Mouse (Mus musculus): ENCODE results near the gene Amacr.
"Not testable (repeated sequence)": the region's sequence is repeated elsewhere in the genome, so short reads cannot be mapped to it uniquely, and the experiment has no call there.

Gene Amacr

DNA sequence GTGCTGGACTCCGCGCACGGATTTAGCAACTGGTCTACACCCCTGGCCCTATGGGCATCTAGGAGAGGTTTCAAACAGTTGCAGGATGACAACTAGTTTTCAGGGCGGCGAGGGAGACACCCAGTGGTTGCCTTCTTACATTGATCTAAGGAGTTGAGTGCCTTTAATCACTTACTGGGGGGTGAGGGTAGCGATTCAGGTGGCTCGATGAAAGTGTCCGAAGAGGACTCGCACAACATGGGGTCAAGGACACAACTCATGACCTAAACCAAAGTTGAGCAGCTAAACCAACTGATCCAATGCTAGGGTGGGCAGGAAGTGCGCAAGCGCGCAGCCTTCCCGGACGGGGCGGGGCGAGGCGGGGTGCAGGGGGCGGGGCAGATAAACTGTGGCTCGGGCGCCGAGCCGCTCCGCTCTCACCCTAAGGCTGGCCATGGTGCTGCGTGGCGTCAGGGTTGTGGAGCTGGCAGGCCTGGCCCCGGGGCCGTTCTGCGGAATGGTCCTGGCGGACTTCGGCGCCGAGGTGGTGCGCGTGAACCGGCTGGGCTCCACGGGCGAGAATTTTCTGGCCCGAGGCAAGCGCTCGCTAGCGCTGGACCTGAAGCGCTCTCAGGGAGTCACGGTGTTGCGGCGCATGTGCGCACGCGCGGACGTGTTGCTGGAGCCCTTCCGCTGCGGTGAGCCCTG is at the start of gene Amacr:
Amacr (plus strand) TSS at position 380 of the 687 bp plus-strand sequence.
- peak; percentile 93 for DNase-seq

DNA sequence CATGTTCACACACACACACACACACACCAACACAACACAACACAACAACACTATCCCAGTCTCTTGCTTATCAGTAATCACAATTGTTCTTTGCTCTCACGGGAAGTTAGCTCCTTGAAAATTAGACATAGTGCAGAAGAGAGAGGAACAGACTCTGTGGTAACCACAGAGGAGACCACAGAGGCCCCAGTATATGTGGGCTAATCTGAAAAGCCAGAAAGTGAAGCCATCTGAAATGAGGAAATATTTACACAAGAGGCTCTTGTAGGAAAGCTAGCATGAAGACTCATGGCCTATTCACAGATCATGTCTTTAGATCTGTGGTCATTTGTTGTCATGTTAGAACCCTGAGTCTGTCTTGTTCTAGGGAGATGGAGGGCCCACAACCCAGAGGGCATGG is 47.6 kb upstream of the Amacr start:
- no peak for DNase-seq

DNA sequence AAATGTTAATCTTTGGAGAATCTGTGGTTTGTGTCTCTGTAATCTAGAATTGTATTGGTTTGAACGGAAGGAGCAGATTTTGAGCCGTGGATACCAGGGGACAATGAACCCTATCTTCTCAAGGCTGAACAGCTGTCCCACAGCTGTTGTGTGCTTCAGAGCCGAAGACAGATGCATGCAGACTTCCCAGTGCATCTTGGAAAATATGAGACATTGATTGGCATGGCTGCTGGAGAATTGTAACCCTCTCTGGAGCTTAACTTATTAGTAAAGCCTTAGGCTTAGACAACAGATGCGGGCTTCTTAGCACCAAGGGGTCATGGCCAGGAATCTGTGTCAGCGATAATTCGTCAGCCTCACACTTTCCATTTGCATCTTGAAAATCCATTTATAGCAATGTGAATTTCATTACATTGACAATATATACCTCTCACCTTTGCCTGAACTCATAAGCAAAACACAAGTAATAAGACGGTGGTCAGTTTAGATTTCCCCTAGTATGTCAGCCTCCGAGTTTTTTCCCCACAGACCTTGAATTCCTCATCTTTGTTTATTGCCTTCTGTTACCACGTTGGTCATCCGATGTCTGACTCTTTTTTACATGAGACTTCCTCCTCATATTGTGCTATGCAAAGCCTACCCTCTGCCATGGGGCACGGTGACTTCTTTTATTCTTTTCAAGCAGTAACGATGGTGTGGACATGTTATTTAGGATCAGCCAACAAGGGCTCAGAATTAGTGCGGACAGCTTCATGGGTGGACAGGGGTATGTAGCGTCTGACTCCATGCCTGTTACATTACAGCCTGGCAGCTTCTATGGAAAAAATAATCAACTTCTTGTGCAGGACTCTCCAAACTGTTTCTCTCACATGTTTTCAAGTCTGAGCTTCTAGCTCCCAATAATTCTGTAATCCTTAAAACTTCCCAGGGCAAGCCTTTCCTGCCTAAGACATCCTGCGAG is 41.1 kb upstream of the Amacr start:
- no peak for DNase-seq

DNA sequence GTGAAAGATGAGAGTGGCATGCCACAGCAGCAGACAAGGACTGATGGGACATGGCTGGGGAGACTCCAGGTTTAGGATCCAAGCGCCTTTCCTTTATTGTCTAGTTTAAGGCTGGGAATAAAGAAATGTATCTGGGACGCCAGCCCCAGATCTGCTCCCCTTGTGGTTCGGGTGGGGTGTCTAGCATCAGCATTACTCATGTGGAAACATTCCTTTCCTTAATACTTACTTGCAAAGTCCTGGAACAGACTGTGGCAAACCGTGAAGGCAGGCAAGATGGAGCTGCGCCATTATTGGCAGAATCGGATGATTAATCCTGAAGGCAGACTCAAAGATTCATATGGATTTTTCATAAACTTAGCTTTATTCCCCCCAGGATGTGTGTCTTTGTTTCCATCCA is 39.7 kb upstream of the Amacr start:
- DNase-seq = no peak

DNA sequence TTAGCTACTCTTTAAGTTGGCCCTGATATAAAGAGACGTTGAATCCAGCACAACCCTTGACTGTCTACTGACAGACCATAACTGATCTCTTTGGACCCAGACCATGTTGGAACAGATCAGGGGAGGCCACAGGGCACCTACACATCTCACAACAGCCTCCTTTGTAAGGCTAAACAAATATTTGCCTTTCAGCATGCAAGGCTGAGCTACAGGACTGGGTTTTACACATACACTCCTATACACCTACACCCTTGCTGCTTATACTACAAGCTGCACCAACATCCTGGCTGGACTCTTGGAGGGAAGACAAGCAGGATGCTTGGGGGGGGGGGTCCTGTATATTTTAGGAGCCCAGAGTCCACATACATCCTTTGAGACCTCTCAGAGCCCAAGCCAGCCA is 33.7 kb upstream of the Amacr start:
- DNase-seq = no peak

DNA sequence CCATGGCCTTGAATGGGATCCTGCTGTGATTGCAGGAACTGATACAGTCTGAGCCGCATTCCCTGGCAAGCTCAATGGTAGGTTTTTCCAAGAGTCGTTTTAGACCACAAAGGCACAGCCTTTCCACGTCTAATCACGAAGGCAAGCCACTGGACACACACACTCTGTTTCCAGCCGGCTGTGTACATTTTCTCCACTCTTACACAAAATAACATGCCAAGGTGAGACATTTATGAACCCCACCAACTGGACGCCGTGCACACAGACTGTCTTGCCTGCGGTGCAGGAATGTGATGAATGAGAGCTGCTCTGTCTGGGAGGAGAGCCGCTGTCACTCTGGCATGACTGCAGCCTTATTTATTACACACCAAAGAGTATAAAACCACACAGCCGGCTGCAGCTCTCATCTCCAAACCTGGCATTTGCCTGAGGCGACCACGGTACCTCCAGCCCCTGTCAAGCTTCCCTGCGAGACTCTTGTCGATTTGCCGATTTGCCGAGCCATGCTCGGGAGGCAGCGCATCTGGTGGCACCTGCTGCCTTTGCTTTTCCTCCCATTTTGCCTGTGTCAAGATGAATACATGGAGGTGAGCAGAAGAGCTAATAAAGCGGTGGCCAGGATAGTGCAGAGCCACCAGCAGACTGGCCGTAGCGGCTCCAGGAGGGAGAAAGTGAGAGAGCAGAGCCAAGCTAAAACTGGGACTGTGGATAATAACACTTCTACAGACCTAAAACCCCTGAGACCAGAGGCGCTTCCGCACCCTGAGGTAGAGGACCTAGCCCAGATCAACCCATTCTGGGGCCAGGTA is 29.4 kb upstream of the Amacr start, which contains the start of gene C1qtnf3:
C1qtnf3 (plus strand) TSS at position 382 of the 809 bp plus-strand sequence.
- DNase-seq = no peak

DNA sequence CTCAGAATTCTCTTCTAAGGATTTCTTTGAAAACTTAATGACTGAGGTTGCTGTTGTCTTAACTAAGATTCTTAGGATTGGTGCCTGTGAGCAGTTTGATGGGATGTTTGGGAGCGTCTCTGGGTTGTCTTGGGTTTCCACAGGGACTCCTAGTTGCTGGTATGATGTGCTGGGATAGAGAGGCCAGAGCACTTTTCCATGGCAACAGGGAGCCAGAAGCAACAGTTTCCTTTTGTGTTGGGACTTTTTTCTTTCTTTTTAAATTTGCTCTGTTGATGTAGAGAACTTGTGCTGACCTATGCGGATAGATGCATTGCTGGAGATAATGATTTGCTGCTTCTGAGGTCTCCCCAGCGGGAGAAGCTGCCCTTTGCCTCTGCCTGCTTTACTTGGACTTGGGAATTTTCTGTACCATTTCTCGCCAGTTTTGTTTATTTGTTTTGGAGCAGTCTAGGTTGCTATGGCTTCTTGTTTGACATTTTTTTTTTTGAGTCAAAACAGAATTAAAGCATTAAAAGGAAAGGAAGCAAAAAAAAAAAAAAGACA is 28.7 kb upstream of the Amacr start:
- DNase-seq = no peak

DNA sequence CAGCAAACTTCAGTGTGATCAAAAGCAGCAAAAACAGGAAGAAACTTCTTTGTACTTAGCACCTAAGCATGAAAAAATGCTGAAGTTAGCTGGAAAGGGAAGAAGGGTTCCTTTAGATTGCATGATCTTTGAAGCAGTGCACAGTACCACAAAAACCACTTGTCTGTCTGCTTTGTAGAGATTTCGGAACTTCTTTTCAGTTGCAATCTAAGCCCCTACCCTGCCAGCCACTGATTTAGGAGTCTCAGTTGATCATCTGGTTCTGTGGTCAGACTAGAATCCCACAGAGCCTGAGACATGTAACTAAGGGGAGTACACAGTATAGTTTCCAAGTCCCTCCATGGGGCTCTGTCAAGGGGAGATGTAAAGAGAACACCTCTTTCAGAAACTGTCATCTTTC is 28.1 kb upstream of the Amacr start:
- DNase-seq = no peak

DNA sequence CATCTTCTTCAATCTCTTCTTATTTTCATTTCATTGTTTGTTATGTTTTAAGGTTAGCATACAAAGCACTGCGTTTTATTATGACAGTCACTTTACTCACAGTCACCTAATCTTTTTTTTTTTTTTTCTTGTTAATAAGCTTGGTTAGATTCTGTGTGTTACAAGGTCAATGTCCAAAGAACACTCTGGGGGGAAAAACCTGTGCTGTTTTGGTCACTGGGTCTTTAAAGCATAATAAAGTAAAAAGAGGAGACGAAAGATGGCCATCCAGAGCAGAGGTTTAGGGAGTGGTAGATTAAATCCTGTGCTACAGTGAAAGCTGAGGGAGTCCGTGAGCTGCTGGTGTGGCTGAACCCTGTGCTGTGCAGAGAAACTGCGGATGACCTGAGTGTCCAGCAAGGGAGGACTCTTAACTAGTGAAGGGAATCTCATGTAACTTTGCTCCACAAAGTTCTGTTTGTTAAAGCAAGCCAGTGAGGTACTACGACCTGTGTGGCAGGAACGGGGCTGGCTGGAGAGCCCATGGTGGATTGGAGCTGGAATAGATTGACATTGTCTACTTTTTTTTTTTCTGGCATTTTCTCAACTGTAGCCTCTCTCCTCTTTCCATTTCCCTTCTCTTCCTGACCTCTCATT is 27.1 kb upstream of the Amacr start:
- DNase-seq = no peak

DNA sequence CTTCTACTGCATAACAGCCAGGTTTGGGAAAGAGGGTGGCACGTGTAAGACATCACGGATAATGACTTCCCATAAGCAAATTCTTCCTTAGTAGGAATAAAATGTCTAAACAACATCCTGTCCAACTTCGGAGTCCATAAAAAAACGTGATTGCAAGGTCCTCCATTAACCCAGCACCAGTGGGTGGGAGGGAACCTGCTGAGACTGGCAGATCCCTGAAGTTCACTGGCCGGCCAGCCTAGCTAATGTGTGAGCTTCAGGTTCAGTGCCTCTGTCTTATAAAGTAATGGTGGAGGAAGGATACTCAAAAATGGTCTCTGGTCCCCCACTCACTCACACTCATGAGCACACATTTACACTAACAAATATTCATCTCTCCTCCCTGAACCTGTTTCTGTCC is 26.4 kb upstream of the Amacr start:
- no peak for DNase-seq

DNA sequence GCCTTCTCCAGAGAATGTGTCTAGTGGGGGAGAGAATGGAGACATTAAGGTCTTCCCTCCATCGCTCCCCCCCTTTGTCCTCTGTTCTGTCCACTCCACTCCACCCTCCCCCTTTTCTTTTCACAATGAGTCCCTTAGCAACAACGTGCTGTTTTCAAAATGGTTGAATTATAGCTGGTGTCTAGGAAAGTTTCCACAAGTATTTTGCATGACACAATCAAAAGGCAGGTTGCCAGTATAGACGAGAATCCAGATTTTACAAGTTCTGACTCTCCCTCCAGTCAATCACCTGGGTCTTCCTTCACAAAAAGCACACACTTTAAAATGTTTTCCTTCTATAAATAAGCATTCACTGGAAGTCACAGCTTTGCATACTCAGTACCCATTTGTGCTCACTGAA is 24.9 kb upstream of the Amacr start:
- DNase-seq = no peak

DNA sequence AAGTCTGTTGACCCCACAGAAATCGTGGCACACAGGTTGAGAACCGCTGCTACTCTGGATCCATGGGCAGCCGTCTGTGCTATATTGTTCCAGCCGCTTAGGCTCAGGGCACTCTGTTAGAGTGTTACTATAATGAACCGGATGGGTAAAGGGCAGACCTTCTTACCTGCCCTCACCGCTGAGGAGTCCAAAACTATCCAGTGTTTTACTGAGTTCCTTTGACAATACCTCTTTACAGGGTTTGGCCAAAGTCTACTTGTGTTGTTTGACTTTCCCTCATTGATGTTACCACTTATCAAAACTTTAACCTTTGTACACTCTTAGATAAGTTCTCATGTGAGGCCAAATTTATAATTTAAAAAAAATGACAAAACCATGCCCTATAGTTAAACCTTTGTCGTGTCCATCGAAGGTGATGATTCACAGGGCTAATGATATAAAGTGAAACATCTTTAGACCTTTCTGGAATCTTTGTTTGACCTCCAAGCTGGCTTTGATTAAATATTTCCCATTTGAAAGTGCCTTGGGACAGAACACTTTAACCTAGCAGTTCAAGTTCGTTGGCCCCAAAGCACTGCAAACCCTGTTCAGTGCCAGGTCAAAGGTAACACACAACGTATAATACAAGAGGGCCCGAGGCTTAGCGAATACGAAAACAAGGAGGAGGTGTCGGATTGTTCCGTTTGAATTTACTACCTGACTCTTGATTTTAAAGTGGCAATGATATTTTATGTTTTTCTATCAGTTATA is 22.1 kb upstream of the Amacr start:
- DNase-seq = no peak

DNA sequence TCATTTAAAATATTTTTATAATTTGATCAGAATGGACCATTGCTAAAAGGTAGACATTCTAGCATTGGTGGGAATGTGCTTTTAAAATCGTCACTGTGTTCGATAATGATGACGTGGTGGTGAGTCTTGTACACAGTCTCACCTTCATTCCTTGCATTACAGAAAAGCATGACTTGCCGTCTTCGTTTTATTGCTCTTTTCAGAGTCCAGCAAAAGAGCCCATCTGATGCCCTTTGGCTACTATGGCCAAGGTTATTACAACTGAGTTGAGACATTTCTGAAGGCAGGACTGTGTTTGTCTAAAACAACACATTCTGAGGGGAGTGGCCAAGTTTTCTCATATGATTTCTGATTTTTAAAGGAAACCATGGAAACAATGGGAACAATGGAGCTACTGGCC is 21.3 kb upstream of the Amacr start:
- no peak for DNase-seq

DNA sequence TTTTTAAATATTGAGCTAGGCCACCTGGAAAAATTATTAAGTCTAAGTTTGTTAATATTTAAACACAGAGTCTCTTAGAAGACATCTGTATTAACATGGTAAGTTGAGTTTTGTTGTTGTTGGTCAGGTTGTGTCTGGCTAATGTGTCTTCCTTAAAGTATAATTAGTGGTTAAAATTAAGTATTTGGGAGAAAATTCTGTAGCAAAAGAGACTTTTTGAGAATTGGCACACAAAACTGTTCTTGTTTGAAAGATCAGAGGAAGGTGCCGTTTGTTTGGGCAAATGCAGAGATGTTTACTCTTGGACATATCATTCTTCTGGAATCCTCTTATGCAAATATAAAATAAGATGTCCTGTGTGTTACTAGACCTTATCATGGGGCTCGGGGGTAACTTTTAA is 19.0 kb upstream of the Amacr start:
- no peak for DNase-seq

DNA sequence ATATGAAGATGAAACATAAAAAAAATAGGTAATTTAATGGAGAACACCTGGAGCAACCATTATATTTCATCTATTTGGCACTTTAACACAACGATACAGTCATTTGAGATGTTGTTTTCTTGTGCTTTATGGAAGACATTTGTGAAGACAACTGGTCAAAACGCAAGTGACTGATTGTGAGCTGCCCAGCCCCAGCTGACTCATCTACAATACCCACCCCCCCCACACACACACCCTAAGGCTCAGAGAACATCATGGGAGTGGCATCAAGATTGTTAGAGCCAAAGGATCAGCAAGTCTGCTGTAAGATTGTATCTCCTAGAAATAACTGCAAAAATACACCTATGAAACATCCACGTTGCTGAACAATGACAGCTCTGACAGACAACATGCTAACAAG is 12.1 kb upstream of the Amacr start:
- no peak for DNase-seq

DNA sequence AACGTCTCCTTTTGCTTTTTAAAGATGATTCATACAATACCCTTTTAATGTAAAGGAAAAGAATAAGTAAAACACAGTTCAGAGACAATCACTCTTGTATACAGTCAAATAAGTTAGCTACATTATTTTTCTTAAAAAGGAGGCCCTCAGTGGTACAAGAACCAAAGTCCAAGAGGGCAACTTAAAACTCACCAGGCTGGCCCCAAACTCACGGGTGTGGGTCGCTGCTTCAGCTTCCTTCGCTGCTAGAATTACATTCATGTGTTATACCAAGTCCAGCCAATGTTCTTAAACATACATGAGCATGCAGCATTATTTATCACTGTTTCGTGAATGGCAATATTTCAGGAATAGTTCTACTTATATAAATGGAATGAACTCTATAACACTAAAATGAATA is 10.8 kb upstream of the Amacr start:
- DNase-seq = no peak

DNA sequence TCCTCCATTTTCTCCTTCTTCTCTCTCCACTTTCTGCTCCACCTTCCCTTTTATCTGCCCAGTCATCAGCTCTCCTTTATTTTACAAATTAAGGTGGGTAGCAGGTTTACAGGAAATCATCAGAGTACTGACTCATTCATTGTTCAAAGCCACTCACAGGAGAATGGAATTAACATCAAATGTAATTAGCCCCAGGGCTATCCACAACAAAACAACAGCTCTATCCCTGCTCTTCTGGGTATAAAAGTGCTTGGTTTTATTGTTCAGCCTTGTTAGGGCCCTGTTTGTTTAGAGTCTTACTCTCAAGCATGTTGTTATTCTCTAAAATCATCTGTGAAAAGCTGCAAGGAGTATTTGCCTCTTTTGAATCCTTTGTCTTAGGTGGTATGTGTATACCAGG is 4.4 kb upstream of the Amacr start:
- DNase-seq = no peak

DNA sequence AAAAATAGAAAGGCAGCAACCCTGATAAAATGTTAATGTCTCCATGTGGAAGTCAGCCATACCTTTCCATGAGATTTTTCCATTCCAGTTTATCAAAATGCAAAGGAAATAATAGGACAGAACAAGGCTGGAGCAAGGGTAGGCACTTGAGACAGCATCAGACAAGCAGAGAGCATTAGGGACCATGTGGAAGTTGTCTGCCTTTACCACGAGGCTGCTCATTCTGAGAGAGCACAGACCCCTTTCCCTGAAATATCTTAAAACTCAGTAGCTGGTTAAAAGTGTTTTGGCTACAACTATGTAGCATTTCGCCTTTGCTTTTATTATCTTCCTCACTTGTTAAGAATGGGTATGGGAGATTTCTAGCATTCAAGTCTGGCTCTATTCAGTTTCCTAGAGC is 844 bp upstream of the Amacr start:
- DNase-seq = no peak

DNA sequence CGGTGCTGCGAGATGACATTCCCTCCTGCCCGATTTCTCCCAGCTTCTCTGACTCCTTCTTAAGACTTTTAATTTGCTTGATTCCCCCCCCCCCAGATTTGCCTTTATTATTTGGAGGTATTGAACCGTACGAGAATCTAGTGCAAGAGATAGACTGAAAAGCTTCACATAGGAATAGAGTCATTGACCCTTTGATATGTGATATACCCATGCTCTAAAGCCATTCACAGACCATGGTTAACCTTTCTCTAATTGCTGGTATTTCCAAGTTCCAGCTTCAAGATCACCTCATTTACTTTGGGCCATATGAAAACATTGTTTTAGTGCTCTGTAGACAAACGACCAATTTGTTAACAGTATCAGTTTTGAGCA is 494 bp downstream of the Amacr start:
- no peak for DNase-seq

DNA sequence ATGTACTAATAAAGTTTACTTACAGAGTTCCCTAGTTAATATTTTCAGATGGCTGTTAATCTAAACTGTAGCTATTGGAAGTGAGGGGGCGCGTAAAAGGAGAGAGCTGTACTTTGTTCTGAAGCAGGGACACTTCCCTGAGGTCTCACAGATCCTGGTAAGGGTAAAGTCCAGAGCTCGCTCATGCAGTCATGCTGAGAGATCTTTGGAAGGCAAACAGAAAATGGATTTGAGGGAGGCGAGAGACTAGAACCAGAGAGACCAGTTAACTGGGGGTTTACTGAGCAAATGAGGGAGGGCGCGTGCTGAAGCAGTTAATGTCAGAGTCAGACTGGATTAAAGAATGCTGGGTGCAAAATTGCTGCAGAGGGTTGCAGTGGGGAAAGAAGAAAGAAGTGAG is 4.2 kb downstream of the Amacr start:
- DNase-seq = no peak

DNA sequence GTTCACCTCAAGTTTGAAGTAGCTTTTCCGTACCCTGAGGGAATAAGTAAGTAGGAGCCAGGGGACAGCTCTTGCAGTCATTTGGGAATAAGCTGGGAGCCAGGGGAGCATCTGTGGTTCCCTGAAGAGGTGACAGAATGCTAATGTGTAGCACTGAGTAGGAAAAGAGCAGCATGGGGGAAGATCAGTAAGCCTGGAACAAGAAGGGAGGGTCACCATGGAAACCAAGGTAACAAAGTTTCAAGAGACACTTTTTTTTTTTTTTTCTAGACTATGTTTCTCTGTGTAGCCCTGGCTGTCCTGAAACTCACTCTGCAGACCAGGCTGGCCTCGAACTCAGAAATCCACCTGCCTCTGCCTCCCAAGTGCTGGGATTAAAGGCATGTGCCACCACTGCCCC is 4.9 kb downstream of the Amacr start:
- not testable (repeated sequence) for DNase-seq

DNA sequence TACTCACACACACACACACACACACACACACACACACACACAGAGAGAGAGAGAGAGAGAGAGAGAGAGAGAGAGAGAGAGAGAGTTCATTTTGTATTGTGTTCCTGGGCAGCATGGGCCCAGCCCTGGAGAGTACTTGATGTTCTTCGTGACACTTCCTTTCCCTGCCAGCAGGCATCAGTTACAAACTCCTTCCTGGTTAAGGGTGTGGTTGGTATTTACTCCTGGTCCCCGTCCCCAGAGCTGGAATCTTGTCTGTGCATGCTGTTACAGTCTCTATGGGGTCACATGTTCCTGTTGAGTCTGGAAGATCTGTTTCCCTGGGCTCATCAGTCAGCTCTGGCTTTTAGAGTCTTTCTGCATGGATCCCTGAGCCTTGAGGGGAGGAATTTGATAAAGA is 8.9 kb downstream of the Amacr start:
- no peak for DNase-seq

Measured in cerebellum, adult 11-12 months (tissue).